Mouse (Mus musculus) intestine, embryonic 16.5 days (tissue): ENCODE measurements around the gene Cyp4a10. TPM values are rescaled to one million over a fixed set of nuclear protein-coding genes. Genes with fewer than 3 reads are reported as not detected.
A peak's percentile ranks its signal among the peaks of the same experiment; 100 is the strongest.
"Not testable (repeated sequence)": the region's sequence is repeated elsewhere in the genome, so short reads cannot be mapped to it uniquely, and the experiment has no call there.

Source experiments
- ATAC-seq: fragments of 200-750 bp; cut with Nextera tagmentation; 2 replicates; pipeline ENCODE4 v1.8.0; 2017; ENCODE audit warnings: moderate TSS enrichment, moderate library complexity
- H3K27ac ChIP-seq: fragments of 300-500 bp; sonication (generic); 2 replicates; pipeline ENCODE4 v1.5.1; 2014; ENCODE audit warnings: mild to moderate bottlenecking, low read length
- H3K27me3 ChIP-seq: fragments of 300-500 bp; sonication (generic); replicated peaks from 2 replicates; pipeline ENCODE4 v1.6.1; 2014; ENCODE audit warnings: low read length, control low read depth, mixed read lengths; ENCODE audit not compliant: control insufficient read depth, insufficient read depth
- H3K36me3 ChIP-seq: fragments of 300-500 bp; sonication (generic); 2 replicates; pipeline ENCODE4 v1.6.1; 2014; ENCODE audit warnings: low read length, control low read depth; ENCODE audit not compliant: control insufficient read depth, insufficient read depth
- H3K4me1 ChIP-seq: fragments of 300-500 bp; sonication (generic); 2 replicates; pipeline ENCODE4 v1.6.1; 2014; ENCODE audit warnings: low read length, control low read depth, mixed read lengths; ENCODE audit not compliant: control insufficient read depth, insufficient read depth
- H3K4me2 ChIP-seq: fragments of 300-500 bp; sonication (generic); 2 replicates; pipeline ENCODE4 v1.6.1; 2014; ENCODE audit warnings: low read depth, low read length, control low read depth
- H3K4me3 ChIP-seq: fragments of 300-500 bp; sonication (generic); 2 replicates; pipeline ENCODE4 v1.5.1; 2014; ENCODE audit warnings: mild to moderate bottlenecking, low read length
- H3K9ac ChIP-seq: fragments of 300-500 bp; sonication (generic); 2 replicates; pipeline ENCODE4 v1.6.1; 2014; ENCODE audit warnings: low read depth, low read length
- H3K9me3 ChIP-seq: fragments of 300-500 bp; sonication (generic); 2 replicates; pipeline ENCODE4 v1.6.1; 2016; ENCODE audit warnings: low read length, control low read depth; ENCODE audit not compliant: control insufficient read depth
- WGBS: fragments of 180-500 bp; shearing (Covaris S2); extraction: QIAGEN DNeasy Blood & Tissue Kit; methylation state at CpG from one replicate; pipeline ENCODE4 v1.1.7; 2014; 5-methylcytosine and 5-hydroxymethylcytosine counted together
- polyA plus RNA-seq: library from polyadenylated mRNA; unstranded; fragments of >200 nt; fragmentation: Nextera tagmentation; extraction: Ambion mirVana; gene quantifications from 2 replicates; pipeline ENCODE4 v1.2.1, GENCODE M21; 2015

The Cyp4a10 gene
- 0.31 and 0.35 TPM in 2 replicates for polyA plus RNA-seq

DNA sequence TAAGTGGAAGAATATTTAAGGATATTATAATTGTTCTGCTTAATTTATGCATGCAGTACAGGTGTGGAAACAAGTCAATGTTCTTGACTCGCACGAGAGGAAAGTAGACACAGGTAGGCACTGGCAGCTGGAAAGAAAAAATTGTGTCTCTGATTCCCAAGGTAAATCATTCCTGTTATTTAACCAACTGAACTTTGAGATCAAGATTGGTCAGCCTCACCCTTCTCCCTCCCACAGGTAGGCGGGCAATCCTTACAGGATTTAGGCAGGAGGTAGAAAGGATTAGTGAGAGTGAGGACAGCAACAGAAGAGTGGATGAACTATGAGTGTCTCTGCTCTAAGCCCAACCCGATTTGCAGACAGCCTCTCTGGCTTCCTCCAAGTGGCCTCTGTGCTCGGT, at the start of gene Cyp4a10:
Gene Cyp4a10, plus strand, starts transcription at position 265 of the 400 bp plus-strand sequence.
- H3K4me3 ChIP-seq, H3K9ac ChIP-seq, H3K27ac ChIP-seq, H3K27me3 ChIP-seq, ATAC-seq, H3K36me3 ChIP-seq, H3K4me1 ChIP-seq, H3K9me3 ChIP-seq, H3K4me2 ChIP-seq: not testable (repeated sequence)
- WGBS = 80% methylated on average over 5 of the region's 5 CpGs

DNA sequence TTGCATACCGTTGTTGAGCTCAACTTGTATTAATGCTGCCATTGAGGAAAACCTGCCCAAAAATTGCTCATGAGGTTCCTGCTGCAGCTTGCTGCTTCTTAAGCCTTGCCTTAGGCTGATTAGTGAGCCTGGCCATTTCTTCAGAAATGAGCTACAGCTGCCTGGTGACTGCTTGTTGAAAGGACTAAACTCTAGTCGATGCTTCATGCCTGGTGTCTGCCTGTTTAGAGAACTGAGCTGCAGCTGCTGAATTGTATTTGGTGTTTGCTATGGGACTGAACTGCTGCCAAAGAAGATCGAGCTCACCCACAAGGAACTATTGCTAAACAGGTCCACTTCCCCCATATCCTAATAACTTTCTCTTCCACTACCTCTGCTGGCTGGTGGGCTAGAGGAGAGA, 44.5 kb upstream of the Cyp4a10 start:
- H3K36me3 ChIP-seq, H3K27ac ChIP-seq, H3K4me3 ChIP-seq, ATAC-seq, H3K4me2 ChIP-seq, H3K27me3 ChIP-seq, H3K9me3 ChIP-seq, H3K4me1 ChIP-seq, H3K9ac ChIP-seq: not testable (repeated sequence)
- WGBS = 76% methylated on average over 3 of the region's 3 CpGs

DNA sequence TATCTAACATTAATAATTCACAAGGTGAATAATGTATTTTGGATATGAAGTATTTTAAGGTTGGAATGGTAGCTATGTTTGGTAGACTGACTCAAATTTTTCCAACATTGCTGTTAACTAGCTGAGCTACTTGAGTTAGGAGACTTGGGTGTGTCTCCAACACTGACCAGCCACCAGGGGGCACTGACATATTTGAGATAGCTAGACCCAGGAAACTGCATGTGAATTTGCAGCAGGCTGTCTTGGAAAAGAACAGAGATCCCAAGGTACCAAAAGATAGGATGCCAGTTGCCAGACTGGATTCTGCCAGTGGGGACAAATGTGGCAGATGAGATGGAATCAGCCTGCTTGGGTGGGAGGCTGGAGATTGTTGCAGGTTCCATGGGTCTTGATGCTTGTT, 42.0 kb upstream of the Cyp4a10 start:
- not testable (repeated sequence) for H3K36me3 ChIP-seq, H3K27ac ChIP-seq, H3K4me2 ChIP-seq, ATAC-seq, H3K9me3 ChIP-seq, H3K9ac ChIP-seq, H3K27me3 ChIP-seq, H3K4me3 ChIP-seq, H3K4me1 ChIP-seq

DNA sequence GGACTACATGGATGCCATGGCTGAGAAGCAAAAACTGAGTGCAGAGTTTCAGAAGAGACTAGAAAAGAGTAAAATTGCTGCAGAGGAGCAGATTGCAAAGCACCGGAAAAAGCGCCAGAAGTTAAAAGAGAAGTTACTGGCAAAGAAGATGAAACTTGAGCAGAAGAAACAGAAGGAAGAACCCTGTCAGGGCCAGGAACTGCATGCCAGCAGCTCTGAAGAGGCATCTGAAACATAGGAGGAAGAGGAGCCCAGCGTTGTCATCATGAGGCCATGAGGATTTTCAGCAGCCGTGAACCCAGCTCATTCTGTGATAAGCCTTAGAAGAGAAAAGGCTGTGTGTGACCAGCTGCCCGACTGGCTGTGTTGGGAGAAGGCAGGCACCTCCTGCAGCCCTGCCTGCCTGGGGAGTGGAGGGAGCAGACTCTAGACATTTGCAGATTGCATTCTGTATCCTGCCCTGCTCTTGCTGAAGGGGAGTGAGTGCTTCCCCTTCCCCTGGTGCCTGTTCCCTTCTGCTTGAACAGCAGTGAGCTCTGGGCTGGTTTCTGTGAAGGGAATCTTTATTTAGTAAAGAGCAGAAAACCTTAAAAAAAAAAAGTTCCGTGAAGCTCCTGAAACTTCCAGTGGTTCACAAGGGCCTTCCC, 36.9 kb upstream of the Cyp4a10 start:
- WGBS = 62% methylated on average over 6 of the region's 6 CpGs
- no peaks in the 10 kb centered on the region for H3K4me1 ChIP-seq
- H3K4me3 ChIP-seq = no peak overlapping the region
- H3K4me2 ChIP-seq = no peak overlapping the region
- no peaks in the 10 kb centered on the region for H3K36me3 ChIP-seq
- ATAC-seq = no peak
- no peaks in the 10 kb centered on the region for H3K9me3 ChIP-seq
- no peak overlapping the region for H3K9ac ChIP-seq
- no peaks in the 10 kb centered on the region for H3K27me3 ChIP-seq
- H3K27ac ChIP-seq = no peak overlapping the region

DNA sequence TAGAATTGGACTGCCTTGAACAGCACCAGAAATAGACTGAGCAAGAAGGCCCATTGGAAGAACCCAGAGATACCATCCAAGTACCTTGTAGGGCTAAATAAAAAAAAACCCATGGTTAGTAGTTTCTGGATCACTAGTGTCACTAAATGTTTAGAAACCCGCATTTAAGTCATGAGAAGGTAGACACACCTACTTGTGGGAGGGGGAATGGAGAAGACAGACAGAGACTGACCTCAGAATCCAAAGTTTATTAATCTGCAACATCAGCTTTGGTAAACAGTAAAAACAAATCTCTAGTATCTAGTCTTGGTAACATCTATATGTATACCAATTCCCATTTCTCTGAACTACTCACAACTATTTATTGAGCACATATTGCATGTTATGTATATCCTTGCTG, 22.1 kb upstream of the Cyp4a10 start, which contains the start of gene Cyp4a14:
Gene Cyp4a14, minus strand, starts transcription at position 142 of the 400 bp plus-strand sequence.
- Histone ChIP-seq H3K4me2 (no peak within 1 kb of the TSS), H3K4me3 (no peak within 1 kb of the TSS), H3K27me3 (no peaks in the 10 kb centered on the region), H3K4me1 (no peaks in the 10 kb centered on the region), H3K36me3 (no peaks in the 10 kb centered on the region), H3K9ac (no peak within 1 kb of the TSS), H3K27ac (no peak within 1 kb of the TSS), H3K9me3 (no peaks in the 10 kb centered on the region)
- 64% methylated on average over 1 of the region's 1 CpGs for WGBS
- ATAC-seq = no peak

DNA sequence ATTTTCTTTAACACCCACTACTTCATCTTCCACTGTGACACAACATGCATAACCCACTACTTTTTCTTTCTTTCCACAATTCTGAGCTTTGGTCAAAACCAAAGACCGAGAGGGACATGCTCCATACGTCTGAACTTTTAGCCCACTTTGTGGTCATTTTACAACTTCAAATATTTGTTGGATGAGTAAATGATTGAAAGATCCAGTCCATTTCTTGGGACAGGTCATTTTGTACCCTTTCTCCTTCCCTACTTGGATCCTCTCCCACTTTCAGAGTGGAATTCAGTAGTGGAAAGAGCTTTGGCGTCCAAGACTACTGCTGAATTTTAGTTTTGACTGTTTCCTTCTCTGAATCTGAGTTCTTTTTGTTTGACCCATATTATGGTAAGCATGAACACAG, 20.6 kb upstream of the Cyp4a10 start:
- no peaks in the 10 kb centered on the region for H3K36me3 ChIP-seq
- H3K4me3 ChIP-seq = no peak overlapping the region
- H3K9ac ChIP-seq = no peak overlapping the region
- no peak overlapping the region for H3K4me2 ChIP-seq
- ATAC-seq = no peak
- 70% methylated on average over 3 of the region's 3 CpGs for WGBS
- no peaks in the 10 kb centered on the region for H3K9me3 ChIP-seq
- no peaks in the 10 kb centered on the region for H3K4me1 ChIP-seq
- no peak overlapping the region for H3K27ac ChIP-seq
- no peaks in the 10 kb centered on the region for H3K27me3 ChIP-seq

DNA sequence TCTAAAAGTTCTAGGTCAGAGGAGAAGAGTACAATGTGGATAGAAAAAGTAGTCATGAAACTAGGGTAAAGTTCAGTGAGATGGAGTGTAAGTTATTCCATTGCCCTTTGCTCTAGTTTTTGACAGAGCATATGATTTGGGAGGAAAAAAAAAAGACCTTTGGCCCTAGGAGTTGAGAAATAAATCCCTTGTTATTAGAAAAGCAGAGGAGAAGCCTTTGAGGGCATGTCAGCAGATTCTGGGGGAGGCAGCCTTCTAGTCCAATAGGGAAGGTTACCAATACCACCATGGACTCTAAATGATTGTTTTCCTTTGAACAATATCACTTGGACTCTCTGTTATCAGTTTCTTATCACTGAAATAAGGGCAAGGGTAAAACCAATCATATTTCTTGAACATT, 4.1 kb upstream of the Cyp4a10 start:
- not testable (repeated sequence) for H3K9ac ChIP-seq, H3K4me1 ChIP-seq, H3K27ac ChIP-seq, H3K4me3 ChIP-seq, H3K9me3 ChIP-seq, H3K4me2 ChIP-seq, H3K27me3 ChIP-seq, H3K36me3 ChIP-seq
- peak; percentile 80 for ATAC-seq

DNA sequence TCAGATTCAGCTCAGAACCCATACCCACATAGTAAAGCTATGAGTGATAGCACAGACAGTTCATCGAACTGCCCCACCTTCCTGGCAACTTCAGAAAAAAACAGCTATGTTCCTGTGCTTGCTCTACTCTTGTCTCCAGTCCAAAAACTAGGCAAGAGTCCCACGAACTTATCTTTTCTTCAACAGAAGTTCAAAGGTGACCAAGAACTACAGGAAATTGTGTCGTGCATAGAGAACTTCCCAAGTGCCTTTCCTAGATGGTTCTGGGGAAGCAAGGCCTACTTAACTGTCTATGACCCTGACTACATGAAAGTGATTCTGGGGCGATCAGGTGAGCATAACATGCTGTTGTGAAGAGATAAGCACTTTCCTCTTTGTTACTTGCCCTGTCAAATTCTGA, 1.4 kb downstream of the Cyp4a10 start:
- Histone ChIP-seq H3K27ac (no peak overlapping the region), H3K36me3 (no peaks in the 10 kb centered on the region), H3K9me3 (no peaks in the 10 kb centered on the region), H3K9ac (no peak overlapping the region), H3K27me3 (no peaks in the 10 kb centered on the region), H3K4me1 (no peaks in the 10 kb centered on the region), H3K4me3 (no peak overlapping the region), H3K4me2 (no peak overlapping the region)
- 69% methylated on average over 4 of the region's 4 CpGs for WGBS
- ATAC-seq = no peak

DNA sequence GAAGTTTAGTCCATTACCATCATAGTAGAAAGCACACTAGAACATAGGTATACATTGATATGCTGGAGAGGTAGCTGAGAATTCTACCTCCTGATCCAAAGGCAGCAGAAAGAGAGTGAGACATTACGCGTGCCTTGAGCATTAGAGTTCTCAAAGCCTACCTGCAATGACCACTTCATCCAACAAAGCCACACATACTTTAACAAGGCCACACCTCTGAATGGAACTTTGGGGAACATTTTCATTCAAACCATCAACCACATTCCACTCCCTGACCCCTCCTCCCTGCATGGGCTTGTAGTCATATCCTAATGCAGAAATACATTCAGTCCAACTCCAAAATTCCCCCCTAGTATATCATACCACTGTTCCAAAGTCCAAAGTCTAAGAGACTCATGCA, 3.7 kb downstream of the Cyp4a10 start:
- no peak overlapping the region for H3K4me2 ChIP-seq
- H3K9me3 ChIP-seq = no peaks in the 10 kb centered on the region
- no peak overlapping the region for H3K4me3 ChIP-seq
- H3K4me1 ChIP-seq = no peaks in the 10 kb centered on the region
- H3K36me3 ChIP-seq = no peaks in the 10 kb centered on the region
- H3K9ac ChIP-seq = no peak overlapping the region
- 98% methylated on average over 2 of the region's 2 CpGs for WGBS
- no peaks in the 10 kb centered on the region for H3K27me3 ChIP-seq
- H3K27ac ChIP-seq = no peak overlapping the region
- ATAC-seq = no peak

DNA sequence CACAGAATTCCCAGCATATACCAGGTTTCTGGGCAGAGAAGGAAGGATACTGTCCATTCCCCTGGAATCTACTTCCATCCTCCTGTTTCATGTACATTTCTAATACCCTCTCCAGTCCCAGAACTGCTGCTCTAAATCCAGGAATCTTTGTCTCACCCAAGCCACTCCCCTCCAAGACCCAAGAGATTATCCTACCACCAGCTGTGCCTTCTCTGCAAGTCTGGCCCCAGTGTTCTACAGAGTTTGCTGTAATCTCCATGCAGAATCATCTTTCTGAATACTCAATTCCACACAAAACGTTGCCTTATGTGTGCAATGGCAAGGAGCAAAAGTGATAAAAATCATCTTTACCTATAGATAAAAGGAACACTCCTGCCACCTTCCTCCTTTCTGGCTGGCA, 27.0 kb downstream of the Cyp4a10 start:
- Histone ChIP-seq H3K27ac (no peak overlapping the region), H3K9me3 (no peaks in the 10 kb centered on the region), H3K4me1 (no peaks in the 10 kb centered on the region), H3K27me3 (no peaks in the 10 kb centered on the region), H3K36me3 (no peaks in the 10 kb centered on the region), H3K4me3 (no peak overlapping the region), H3K4me2 (no peak overlapping the region), H3K9ac (no peak overlapping the region)
- no peak for ATAC-seq
- WGBS = 45% methylated on average over 1 of the region's 1 CpGs
